Mouse (Mus musculus) fat pad, adult 2 months (tissue): ENCODE results near the gene Vmn2r86.
"Not testable (repeated sequence)": the region's sequence is repeated elsewhere in the genome, so short reads cannot be mapped to it uniquely, and the experiment has no call there.

ENCODE experiments used
- DNase-seq: peaks from one replicate; pipeline ENCODE4 v3.0.0-alpha.2; 2011; ENCODE audit warnings: low read depth, low spot score; ENCODE audit errors: extremely low read depth

The Vmn2r86 gene

DNA sequence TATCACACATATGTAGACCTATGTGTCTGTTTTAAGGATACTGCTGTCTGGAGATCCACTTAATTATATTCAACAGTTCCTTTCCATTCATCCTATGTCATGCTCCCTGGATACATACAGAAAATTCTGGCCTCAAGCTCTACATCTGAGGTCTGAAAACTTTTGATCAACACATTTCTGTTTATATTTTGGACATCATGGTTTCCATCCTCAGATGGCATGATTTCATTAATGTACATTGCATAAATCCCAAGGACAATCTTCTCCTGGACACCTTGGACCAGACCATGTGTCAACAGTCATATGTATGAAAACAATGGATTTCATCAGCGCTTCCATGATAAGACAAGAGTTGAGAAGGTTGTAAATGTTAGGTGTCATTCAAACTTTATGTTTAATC is at the start of gene Vmn2r86:
Gene Vmn2r86 (minus strand): TSS at position 101 of the 400 bp plus-strand sequence.
- DNase-seq, result not testable (repeated sequence)

DNA sequence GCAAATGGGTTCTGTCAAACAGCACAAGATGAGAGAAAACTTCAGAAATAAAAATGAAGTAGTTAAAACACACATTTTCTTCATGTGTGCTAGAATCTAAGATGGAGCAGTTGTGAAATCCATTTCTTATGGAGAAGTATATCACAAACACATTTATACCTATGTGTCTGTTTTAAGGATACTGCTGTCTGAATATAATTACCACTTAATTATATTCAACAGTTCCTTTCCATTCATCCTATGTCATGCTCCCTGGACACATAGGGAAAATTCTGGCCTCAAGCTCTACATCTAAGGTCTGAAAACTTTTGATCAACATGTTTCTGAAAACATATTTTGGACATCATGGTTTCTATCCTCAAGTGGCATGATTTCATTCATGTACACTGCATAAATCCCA is 41.4 kb upstream of the Vmn2r86 start, which contains the start of gene Vmn2r87:
Gene Vmn2r87 (minus strand): TSS at position 101 of the 400 bp plus-strand sequence.
- no peak for DNase-seq

GRCm38 (mm10) chr10:130470311-130470760 is 14.5 kb upstream of the Vmn2r86 start:
- no peak for DNase-seq

GRCm38 (mm10) chr10:130444776-130445175 is 11.1 kb downstream of the Vmn2r86 start:
- no peak for DNase-seq

DNA sequence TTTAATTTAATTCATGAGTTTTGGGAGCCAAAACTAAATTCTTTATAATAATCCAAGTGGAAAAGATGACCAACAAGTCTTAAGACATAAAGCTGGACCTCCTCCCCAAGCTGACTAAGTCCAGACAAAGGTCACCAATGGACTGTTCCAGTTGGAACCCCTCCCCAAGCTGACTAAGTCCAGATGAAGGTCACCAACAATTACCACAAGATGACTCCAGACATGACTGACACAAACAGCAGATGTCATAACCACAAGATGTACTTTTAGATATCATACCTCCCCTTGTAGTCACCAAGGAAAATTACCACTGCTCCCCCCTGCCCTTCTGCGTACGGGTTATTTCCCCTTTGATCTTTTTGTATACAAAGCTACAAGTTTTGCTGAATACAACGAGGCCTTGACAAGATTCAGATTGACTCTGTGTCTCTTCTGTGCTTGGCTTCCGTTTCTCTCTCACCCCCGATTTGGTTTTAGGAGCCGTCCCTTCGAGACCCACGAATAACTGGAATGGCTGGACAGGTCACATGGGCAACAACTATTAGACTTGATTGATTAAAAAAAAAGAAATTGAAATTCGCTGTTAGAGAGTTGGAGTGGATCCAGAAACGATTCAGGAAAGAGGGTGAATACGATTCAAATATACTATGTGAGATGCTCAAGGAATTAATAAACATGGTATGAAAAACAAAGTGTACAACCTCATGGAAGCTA is 21.5 kb downstream of the Vmn2r86 start:
- DNase-seq, result not testable (repeated sequence)

- not testable (repeated sequence) for DNase-seq
Measured at GRCm38 (mm10) chr10:130429603-130430002, 26.2 kb downstream of the Vmn2r86 start, which contains the start of gene Vmn2r85. Gene Vmn2r85 (minus strand): TSS chr10:130429703.

- not testable (repeated sequence) for DNase-seq
Measured at GRCm38 (mm10) chr10:130422368-130422767, 33.5 kb downstream of the Vmn2r86 start.

- DNase-seq, result no peak
Measured at GRCm38 (mm10) chr10:130420401-130420800, 35.4 kb downstream of the Vmn2r86 start.

GRCm38 (mm10) chr10:130419954-130420353 is 35.9 kb downstream of the Vmn2r86 start:
- DNase-seq, result not testable (repeated sequence)

DNA sequence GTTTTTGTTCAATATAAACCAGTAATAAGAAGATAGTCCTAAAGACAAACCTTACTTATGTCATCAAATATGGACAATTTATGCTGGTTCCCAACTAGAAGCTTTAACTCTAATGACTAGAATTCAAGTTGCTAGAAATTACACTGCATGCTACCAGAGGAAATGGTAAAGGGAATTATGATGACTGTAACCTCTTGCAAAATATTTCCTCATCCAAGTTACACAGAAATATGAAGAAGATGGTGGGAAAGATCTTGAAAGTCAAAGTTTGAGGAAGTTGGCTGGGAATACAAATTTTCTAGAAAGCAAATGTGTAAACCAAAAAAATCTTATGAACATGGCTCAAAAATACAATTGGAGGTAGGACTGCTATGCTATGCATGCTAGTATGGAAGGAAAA is 39.5 kb downstream of the Vmn2r86 start:
- DNase-seq, result not testable (repeated sequence)

GRCm38 (mm10) chr10:130412167-130412698 is 43.6 kb downstream of the Vmn2r86 start:
- DNase-seq, result not testable (repeated sequence)

DNA sequence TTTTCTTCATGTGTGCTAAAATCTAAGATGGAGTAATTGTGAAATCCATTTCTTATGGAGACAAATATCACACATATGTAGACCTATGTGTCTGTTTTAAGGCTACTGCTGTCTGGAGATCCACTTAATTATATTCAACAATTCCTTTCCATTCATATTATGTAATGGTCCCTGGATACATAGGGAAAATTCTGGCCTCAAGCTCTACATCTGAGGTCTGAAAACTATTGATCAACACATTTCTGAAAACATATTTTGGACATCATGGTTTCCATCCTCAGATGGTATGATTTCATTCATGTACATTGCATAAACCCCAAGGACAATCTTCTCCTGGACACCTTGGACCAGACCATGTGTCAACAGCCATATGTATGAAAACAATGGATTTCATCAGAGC is 61.6 kb downstream of the Vmn2r86 start, which contains the start of gene Vmn2r84:
Gene Vmn2r84 (minus strand): TSS at position 101 of the 400 bp plus-strand sequence.
- DNase-seq, result no peak
